Mouse (Mus musculus) liver, embryonic 14.5 days (tissue): Measurements from ENCODE around the gene Rcsd1.
A peak's percentile ranks its signal among the peaks of the same experiment; 100 is the strongest.

Source experiments
- CTCF ChIP-seq: IDR thresholded peaks from 2 replicates; pipeline ENCODE4 v1.5.1; 2016; ENCODE audit warnings: antibody characterized with exemption, low read depth, control low read depth
- EP300 ChIP-seq: IDR thresholded peaks from 2 replicates; pipeline ENCODE4 v1.6.1; 2016; ENCODE audit warnings: antibody characterized with exemption, low read depth

GRCm38 (mm10) chr1:165634151-165634884, 75.2 kb downstream of the Rcsd1 start, which contains the start of gene Mpzl1:
- TF ChIP-seq EP300 = no peak
- TF ChIP-seq CTCF = 0 out of 2 replicates have a peak, but pooled peaks have one; percentile 9
